Comparison of ENCODE assay signal across 14 mouse cellular contexts in the genomic region with DNA sequence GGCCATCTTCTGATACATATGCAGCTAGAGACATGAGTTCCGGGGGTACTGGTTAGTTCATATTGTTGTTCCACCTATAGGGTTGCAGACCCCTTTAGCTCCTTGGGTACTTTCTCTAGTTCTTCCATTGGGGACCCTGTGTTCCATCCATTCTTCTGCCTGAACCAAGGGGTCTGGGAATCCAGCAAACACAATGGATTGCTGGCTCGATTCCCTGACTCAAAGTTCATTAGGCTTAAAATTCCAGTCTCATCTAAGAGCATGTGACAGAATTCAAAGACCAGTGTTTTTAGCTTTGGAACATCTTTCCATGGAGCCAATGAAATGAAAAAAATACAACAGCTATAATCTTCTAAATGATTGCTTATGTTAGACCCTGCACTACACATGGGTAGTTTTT. TPM values are rescaled to one million over a fixed set of nuclear protein-coding genes. Genes with fewer than 3 reads are reported as not detected.
DNase-seq lines count a peak whose midpoint lies in the region; TF ChIP-seq lines count a peak whose summit lies in the region.
"Not testable (repeated sequence)": the region's sequence is repeated elsewhere in the genome, so short reads cannot be mapped to it uniquely, and the experiment has no call there.
"Had no signal": no experiment of that assay in that cellular context is flagged by ENCODE, and none has a peak within 500 bp of the region (broad histone marks: within the 10 kb centered on the region; RNA-seq: fewer than 3 reads in every experiment).

No protein-coding gene starts in this region.

- TF ChIP-seq CTCF in brain, embryonic 14.5 days (IDR thresholded peaks at IDR 0.05; ENCODE audit: borderline replicate concordance, extremely low read depth, insufficient read depth, insufficient read length); kidney, adult 2 months (conservative IDR thresholded peaks at IDR 0.05; ENCODE audit: insufficient read depth, insufficient read length, low read depth, low read length): not testable (repeated sequence)

- peaks cover 16% of the 10 kb centered on the region; the same call in 1 of the 2 replicates for H3K36me3 ChIP-seq in kidney, adult 2 months (ENCODE audit: control insufficient read depth, insufficient read depth, low read length)

- WGBS in kidney, adult 2 months = 61% methylated on average over 2 of the region's 2 CpGs

- H3K4me1 ChIP-seq in kidney, adult 2 months (ENCODE audit: control insufficient read depth, insufficient read depth, low read length) = peaks cover 25% of the 10 kb centered on the region

- peak overlapping the region; percentile 79 for H3K4me3 ChIP-seq in kidney, adult 2 months (ENCODE audit: insufficient read depth, low read depth, low read length)

- peak overlapping the region; percentile 92 for H3K27ac ChIP-seq in kidney, adult 2 months (ENCODE audit: insufficient read depth, low read depth, low read length)

- not testable (repeated sequence) for H3K27me3 ChIP-seq in kidney, adult 2 months (replicated peaks; ENCODE audit: control insufficient read depth, insufficient read depth, low read length)

- peak; percentile 0 for DNase-seq in brain, embryonic 14.5 days (ENCODE audit: low read depth)
- DNase-seq in heart, adult 11 months = peak; percentile 25
- DNase-seq in kidney, adult 11 months = peak; percentile 31
- peak; percentile 76 for DNase-seq in kidney, adult 2 months
- DNase-seq in kidney, adult 8-10 months = peak; percentile 37 to 41
- DNase-seq in kidney, adult 9 months = peak; percentile 76
- DNase-seq in kidney, postnatal 14 days = peak; percentile 49
- DNase-seq in kidney, postnatal 36 days = peak; percentile 52 to 61

- not testable (repeated sequence) for TF ChIP-seq POLR2A in brain, embryonic 14.5 days (IDR thresholded peaks at IDR 0.05; ENCODE audit: borderline replicate concordance, extremely low read depth, insufficient read depth, insufficient read length, poor library complexity, severe bottlenecking); kidney, adult 2 months (IDR thresholded peaks at IDR 0.05; ENCODE audit: low read depth, low read length)

RNA-seq across cellular contexts. Expression of a gene that starts 8.3 kb away (rescaled TPM):
- not detected in 2 replicates for polyA plus RNA-seq in brain, embryonic 14.5 days (2012; rRNA removed)
- polyA plus RNA-seq in kidney, adult 2 months (2012; rRNA removed) = 980 and 1,120 TPM in 2 replicates
- polyA plus RNA-seq: adrenal gland, adult 2 months; C2C12; G1E had no signal

RNA-seq across cellular contexts. Expression of a gene that starts 39.2 kb away (rescaled TPM):
- 0.22 TPM in 1 of 2 replicates, not detected in the other for polyA plus RNA-seq in brain, embryonic 14.5 days (2012; rRNA removed)
- 1.4 and 2.2 TPM in 2 replicates for polyA plus RNA-seq in kidney, adult 2 months (2012; rRNA removed)
- polyA plus RNA-seq: activated CD4-positive, CD25-positive, alpha-beta regulatory T cell, adult 4 months; adrenal gland, adult 2 months; C2C12; CD4-positive, CD25-positive, alpha-beta regulatory T cell, adult 4 months; G1E; Patski had no signal

RNA-seq across cellular contexts. Expression of a gene that starts 43.2 kb away (rescaled TPM):
- polyA plus RNA-seq in brain, embryonic 14.5 days (2012; rRNA removed) = not detected in 2 replicates
- 78.2 and 91.7 TPM in 2 replicates for polyA plus RNA-seq in kidney, adult 2 months (2012; rRNA removed)
- polyA plus RNA-seq: activated CD4-positive, CD25-positive, alpha-beta regulatory T cell, adult 4 months; C2C12; CD4-positive, CD25-positive, alpha-beta regulatory T cell, adult 4 months; G1E had no signal

RNA-seq across cellular contexts. Expression of a gene that starts 44.4 kb away (rescaled TPM):
- polyA plus RNA-seq in brain, embryonic 14.5 days (2012; rRNA removed) = not detected in 2 replicates
- polyA plus RNA-seq in kidney, adult 2 months (2012; rRNA removed) = 209 and 221 TPM in 2 replicates
- polyA plus RNA-seq: activated CD4-positive, CD25-positive, alpha-beta regulatory T cell, adult 4 months; C2C12; CD4-positive, CD25-positive, alpha-beta regulatory T cell, adult 4 months; G1E; Patski had no signal

Comparison
In these comparisons a context has a peak if more than half of its experiments do, and no peak if none do; other contexts are left out.
1. Peak in every context shown above with its lines: DNase-seq, H3K4me3 ChIP-seq and H3K27ac ChIP-seq.
2. DNase-seq: peak in every context shown above with its lines; median percentile 76 in kidney, adult 2 months; 76 in kidney, adult 9 months; 56 in kidney, postnatal 36 days; 49 in kidney, postnatal 14 days; 39 in kidney, adult 8-10 months; 31 in kidney, adult 11 months; 25 in heart, adult 11 months; 0 in brain, embryonic 14.5 days.
3. RNA of a gene that starts 8.3 kb away (polyA plus RNA-seq): 980 to 1,120 TPM in kidney, adult 2 months; not detected in brain, embryonic 14.5 days; every median in the first group is over 100 times any median in the second.
4. RNA of a gene that starts 43.2 kb away (polyA plus RNA-seq): 78.2 to 91.7 TPM in kidney, adult 2 months; not detected in brain, embryonic 14.5 days; every median in the first group is over 10 times any median in the second.